In genomic region chr6:3922870-3923269, GRCm38 (mm10) we compare ENCODE assay signal across 23 mouse cellular contexts.
A peak's percentile ranks its signal among the peaks of the same experiment; 100 is the strongest.
DNase-seq lines count a peak whose midpoint lies in the region; ATAC-seq lines count a peak whose summit lies in the region.
"Had no signal": no experiment of that assay in that cellular context is flagged by ENCODE, and none has a peak within 500 bp of the region (broad histone marks: within the 10 kb centered on the region; RNA-seq: fewer than 3 reads in every experiment).

No protein-coding gene starts in this region.

- H3K4me2 ChIP-seq in forebrain, embryonic 12.5 days: no peak overlapping the region
- H3K4me2 ChIP-seq: embryonic facial prominence, embryonic 13.5 days; heart, embryonic 15.5 days; limb, embryonic 12.5 days; liver, embryonic 13.5 days; lung, embryonic 15.5 days; midbrain, embryonic 12.5 days had no signal

- no peaks in the 10 kb centered on the region for H3K27me3 ChIP-seq in forebrain, embryonic 12.5 days
- H3K27me3 ChIP-seq: embryonic facial prominence, embryonic 13.5 days; heart, embryonic 15.5 days; limb, embryonic 12.5 days; liver, embryonic 13.5 days; lung, embryonic 15.5 days; midbrain, embryonic 12.5 days had no signal

- no peaks in the 10 kb centered on the region for H3K36me3 ChIP-seq in forebrain, embryonic 12.5 days (replicated peaks)
- H3K36me3 ChIP-seq: embryonic facial prominence, embryonic 13.5 days; forebrain, embryonic 10.5 days; heart, embryonic 15.5 days; limb, embryonic 12.5 days; liver, embryonic 13.5 days; lung, embryonic 15.5 days; midbrain, embryonic 12.5 days had no signal

- H3K27ac ChIP-seq in forebrain, embryonic 12.5 days: no peak overlapping the region
- H3K27ac ChIP-seq: embryonic facial prominence, embryonic 13.5 days; forebrain, embryonic 10.5 days; heart, adult 2 months; heart, embryonic 15.5 days; limb, embryonic 12.5 days; liver, embryonic 13.5 days; lung, embryonic 15.5 days; macrophage; midbrain, embryonic 12.5 days had no signal

- H3K9ac ChIP-seq in forebrain, embryonic 12.5 days: no peak overlapping the region
- H3K9ac ChIP-seq: embryonic facial prominence, embryonic 13.5 days; heart, embryonic 15.5 days; limb, embryonic 12.5 days; liver, embryonic 13.5 days; lung, embryonic 15.5 days; midbrain, embryonic 12.5 days had no signal

- WGBS in forebrain, embryonic 12.5 days: 83% methylated on average over 4 of the region's 4 CpGs

- ATAC-seq in forebrain, embryonic 12.5 days (ENCODE audit: low FRiP score): no peak
- ATAC-seq: inflammation-experienced regulatory T-cells, adult 6 months had no signal

- H3K4me1 ChIP-seq in forebrain, embryonic 12.5 days: no peaks in the 10 kb centered on the region
- H3K4me1 ChIP-seq: embryonic facial prominence, embryonic 13.5 days; forebrain, embryonic 10.5 days; heart, embryonic 15.5 days; limb, embryonic 12.5 days; liver, embryonic 13.5 days; lung, embryonic 15.5 days; midbrain, embryonic 12.5 days had no signal

- no peak overlapping the region for H3K4me3 ChIP-seq in forebrain, embryonic 12.5 days (replicated peaks)
- H3K4me3 ChIP-seq: embryonic facial prominence, embryonic 13.5 days; forebrain, embryonic 10.5 days; heart, adult 2 months; heart, embryonic 15.5 days; limb, embryonic 12.5 days; liver, embryonic 13.5 days; lung, embryonic 15.5 days; midbrain, embryonic 12.5 days had no signal

- H3K9me3 ChIP-seq in forebrain, embryonic 12.5 days: no peaks in the 10 kb centered on the region
- H3K9me3 ChIP-seq: embryonic facial prominence, embryonic 13.5 days; forebrain, embryonic 10.5 days; heart, embryonic 15.5 days; limb, embryonic 12.5 days; liver, embryonic 13.5 days; lung, embryonic 15.5 days; midbrain, embryonic 12.5 days had no signal

- DNase-seq in right cerebral cortex, adult 18-20 months: peak; percentile 68
- DNase-seq in right cerebral cortex, postnatal 4 days: no peak
- peak; percentile 10 for DNase-seq in layer of hippocampus, postnatal 36 days
- DNase-seq in right cerebral cortex, adult 2 months (ENCODE audit: low spot score in 2 of 2): peak; percentile 77 to 81
- DNase-seq in cerebellum, adult 11-12 months: no peak
- DNase-seq in spleen, postnatal 10 days (ENCODE audit: low spot score in 2 of 2): no peak
- DNase-seq: adrenal gland, postnatal 10 days; cerebellum, adult 8-10 months; gastrocnemius, postnatal 14 days; heart, adult 2 months; kidney, adult 9 months; kidney, postnatal 36 days; liver, embryonic 13.5 days; thymus, postnatal 4 days had no signal

Comparison
In these comparisons a context has a peak if more than half of its experiments do, and no peak if none do; other contexts are left out.
1. DNase-seq: peak in right cerebral cortex, adult 18-20 months (single experiment), layer of hippocampus, postnatal 36 days (2 of 2) and right cerebral cortex, adult 2 months (2 of 2); none in right cerebral cortex, postnatal 4 days (single experiment), cerebellum, adult 11-12 months (single experiment) and spleen, postnatal 10 days (0 of 2).